Mouse (Mus musculus) thymus, adult 2 months (tissue): ENCODE data around the gene Atic.

Experiments used
- CTCF ChIP-seq: fragments of 200-500 bp; IDR thresholded peaks from 2 replicates; pipeline ENCODE4 v1.5.1; 2012; ENCODE audit warnings: mild to moderate bottlenecking, control low read depth, low read length, moderate library complexity, borderline replicate concordance; ENCODE audit not compliant: control insufficient read depth, poor library complexity, insufficient read depth; ENCODE audit errors: extremely low read depth
- POLR2A ChIP-seq: fragments of 200-500 bp; IDR thresholded peaks from 2 replicates; pipeline ENCODE4 v1.6.1; 2012; ENCODE audit warnings: mild to moderate bottlenecking, low read length, control low read depth, moderate library complexity; ENCODE audit not compliant: control insufficient read depth, poor library complexity, insufficient read depth; ENCODE audit errors: extremely low read depth

DNA sequence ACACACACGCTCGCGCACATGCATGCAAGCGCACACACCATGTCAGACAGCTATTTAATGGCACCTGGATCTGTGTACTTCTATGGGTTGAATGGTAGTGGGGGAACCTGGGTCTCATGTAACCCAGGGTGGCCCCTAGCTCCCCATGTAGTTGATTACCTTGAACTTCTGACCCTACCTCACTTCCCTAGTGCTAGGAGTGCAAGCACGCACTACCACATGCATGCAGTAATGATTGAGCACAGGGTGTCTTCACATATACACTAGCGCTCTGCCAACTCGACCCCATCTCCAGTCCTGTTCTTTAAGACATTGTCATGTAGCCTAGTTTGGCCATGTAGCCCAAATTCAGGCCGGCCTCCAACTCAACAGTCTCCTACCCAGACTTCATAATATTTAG is 26.4 kb downstream of the Atic start:
- TF ChIP-seq CTCF = no peak
- TF ChIP-seq POLR2A = no peak
